Mouse (Mus musculus): ENCODE data around the gene Lrrfip1.

- TF ChIP-seq GATA1 (IDR thresholded peaks at IDR 0.05; ENCODE audit: borderline replicate concordance, low read length) (no peak), FLI1 (IDR thresholded peaks at IDR 0.05; ENCODE audit: low read length) (no peak)
These were observed 63.8 kb downstream of the Lrrfip1 start for GRCm38 (mm10) chr1:91062363-91062762.

Data from megakaryocyte, embryonic 14.5 days (primary cell).